Mouse (Mus musculus) cerebellum, adult 11-12 months (tissue): ENCODE measurements around the gene Pbp2.

Experiments
- DNase-seq: peaks from one replicate; pipeline ENCODE4 v3.0.0; 2022

Gene Pbp2

GRCm38 (mm10) chr6:135310305-135310704 lies at the start of gene Pbp2:
Pbp2 (minus strand) TSS chr6:135310405.
- no peak for DNase-seq

DNA sequence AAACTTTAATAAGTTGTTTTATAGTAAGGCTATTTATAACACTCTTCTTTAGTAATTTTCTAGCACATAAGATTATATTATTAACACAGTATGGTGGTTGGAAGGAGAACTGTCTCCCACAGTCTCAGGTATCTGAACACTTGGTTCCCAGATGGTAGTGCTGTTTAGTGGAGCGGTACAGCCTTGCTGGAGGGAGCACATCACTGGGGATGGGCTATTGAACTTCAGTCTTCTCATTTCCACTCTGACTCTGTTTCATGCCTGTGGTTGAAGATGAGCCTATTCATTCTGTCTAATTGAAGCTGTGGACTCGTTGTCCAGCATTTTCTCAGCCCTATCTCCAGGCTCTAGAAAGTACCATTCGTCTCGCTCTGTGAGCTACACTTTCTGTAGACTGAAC lies 44.7 kb upstream of the Pbp2 start:
- no peak for DNase-seq

- no peak for DNase-seq
Observed at GRCm38 (mm10) chr6:135352537-135352936, 42.3 kb upstream of the Pbp2 start.

DNA sequence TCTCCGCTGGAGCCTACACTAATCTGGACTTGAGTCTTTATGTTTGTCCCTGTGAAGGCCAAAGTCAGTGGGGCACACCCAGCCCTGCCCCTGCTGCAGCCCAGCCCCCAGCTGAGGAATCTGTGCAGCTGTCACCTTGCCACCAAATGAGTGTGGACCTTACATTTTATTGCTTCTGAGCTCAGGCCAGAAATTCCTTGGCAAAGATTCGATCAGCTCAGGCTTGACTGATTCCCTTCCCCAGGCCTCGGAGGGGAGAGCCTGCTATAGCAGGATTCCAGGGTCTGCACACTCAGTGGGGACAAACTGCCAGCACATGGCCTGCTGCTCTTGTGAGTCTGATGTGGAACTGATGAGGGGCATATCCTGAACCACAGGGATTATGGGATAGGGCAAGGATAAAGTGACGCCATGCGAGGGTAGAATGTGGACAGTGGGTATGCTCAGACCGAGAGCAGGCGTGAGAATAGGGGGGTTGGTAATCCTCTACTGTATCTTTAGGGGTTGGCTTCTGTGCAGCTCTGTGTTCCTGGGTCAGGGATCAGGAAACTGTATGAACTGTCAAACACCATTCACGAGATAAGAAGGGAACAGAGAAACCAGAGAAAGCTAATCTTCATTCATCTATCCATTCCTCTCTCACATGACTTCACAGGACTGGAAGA lies 41.6 kb upstream of the Pbp2 start:
- DNase-seq = no peak

DNA sequence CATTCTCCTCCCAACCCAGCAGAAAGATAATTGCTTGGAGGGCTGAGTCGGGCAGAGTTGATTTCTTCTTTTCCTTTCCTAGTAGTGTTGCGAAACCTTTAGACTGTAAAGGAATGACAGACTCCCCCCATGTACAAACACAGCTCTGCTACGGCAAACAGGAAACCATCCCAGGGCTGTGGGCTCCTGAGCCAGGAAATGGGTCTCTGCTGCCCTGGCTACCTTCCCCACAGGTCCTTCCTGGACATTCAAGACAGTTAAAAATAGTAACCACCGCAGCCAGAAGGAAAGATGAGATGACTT lies 30.8 kb upstream of the Pbp2 start:
- no peak for DNase-seq

- no peak for DNase-seq
Observed at GRCm38 (mm10) chr6:135340355-135341075, 30.3 kb upstream of the Pbp2 start.

DNA sequence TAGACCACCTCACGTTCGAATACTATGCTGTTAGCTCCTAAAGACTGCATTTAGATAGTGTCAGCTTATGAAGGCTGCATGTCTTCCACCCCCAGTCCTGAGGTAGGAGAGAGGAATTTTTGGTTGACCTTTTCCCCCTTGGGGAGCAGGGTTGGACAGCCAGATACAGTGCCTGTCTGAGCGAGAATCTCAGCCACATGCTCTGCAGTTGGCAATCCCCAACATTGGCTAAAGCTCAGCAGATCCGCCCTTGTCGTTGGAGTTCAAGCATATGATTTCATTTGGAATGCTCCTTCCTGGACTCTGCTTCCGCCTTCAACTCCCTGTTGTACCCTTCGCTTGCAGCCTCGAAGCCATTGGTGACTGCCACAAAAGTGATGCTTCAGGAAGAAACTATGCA lies 26.2 kb upstream of the Pbp2 start:
- DNase-seq = no peak

DNA sequence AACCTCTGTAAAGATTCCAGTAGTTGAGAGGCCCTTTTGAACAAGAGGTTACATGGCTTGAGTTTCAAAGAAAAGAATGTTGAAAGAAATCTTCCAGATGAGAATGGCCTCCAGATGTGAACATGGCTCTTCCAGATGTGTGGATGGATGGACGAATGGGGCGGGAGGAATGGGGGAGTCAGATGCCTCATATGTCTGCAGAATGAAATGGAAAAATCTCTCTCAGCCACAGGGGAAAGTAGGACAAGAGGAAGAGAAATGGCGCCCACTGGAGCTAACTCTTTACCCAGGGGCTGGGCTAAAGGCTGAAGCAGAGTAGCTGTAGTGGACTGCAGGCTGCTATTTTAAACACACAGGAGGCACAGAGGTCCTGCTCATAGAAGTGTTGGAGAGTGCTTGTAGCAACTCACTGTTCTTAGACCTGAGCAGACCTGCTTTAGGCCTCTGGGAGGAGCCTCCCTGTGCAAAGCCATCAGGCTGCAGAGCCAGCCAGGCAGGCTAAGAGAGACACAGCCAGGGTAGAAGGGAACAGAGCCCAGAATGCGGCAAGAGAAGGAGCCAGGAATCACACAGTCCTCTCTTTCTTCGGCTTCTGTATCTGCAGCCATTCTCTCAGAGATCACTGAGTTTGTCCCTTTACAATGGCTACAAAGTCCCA lies 23.9 kb upstream of the Pbp2 start:
- DNase-seq = no peak

- no peak for DNase-seq
Observed at GRCm38 (mm10) chr6:135332737-135333281, 22.6 kb upstream of the Pbp2 start.

DNA sequence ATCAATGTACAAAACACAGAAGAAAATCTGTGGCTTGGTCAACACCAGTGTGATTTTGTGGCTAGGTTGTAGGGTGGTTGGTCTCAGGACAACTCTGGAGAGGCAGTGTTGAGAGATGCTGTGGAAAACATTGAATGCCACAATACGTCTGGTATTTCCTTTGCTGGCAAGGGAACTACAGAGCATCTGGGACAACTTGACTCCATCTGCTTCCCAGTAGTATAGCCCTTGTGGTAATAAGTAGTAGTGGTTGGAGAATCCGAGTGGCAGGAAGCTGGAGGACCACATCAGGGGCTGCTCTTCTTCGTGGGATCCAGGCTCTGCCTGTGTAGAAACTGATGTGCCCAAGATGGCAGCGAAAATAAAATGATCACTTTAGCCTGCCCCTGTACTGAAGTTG lies 21.7 kb upstream of the Pbp2 start:
- no peak for DNase-seq

- no peak for DNase-seq
Observed at GRCm38 (mm10) chr6:135326847-135327246, 16.6 kb upstream of the Pbp2 start.

- no peak for DNase-seq
Observed at GRCm38 (mm10) chr6:135324686-135325300, 14.6 kb upstream of the Pbp2 start.

DNA sequence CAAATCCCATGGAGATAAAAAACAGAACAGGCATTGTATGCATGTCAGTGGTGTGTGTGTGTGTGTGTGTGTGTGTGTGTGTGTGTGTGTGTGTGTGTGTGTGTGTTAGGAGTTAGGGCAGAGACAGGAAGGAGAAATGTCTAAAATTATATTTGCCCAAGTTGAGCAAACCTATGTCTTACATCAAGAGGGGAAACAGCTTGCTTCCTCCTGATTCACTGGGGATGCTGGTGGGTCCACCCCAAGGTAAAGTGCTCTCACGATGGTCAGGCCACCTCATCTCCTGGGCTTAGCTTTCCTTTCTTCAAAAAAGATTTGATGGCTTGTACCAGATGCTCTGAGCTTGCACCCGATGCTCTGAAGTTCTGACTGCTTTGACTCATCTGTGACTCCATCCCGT lies 13.9 kb upstream of the Pbp2 start:
- no peak for DNase-seq

DNA sequence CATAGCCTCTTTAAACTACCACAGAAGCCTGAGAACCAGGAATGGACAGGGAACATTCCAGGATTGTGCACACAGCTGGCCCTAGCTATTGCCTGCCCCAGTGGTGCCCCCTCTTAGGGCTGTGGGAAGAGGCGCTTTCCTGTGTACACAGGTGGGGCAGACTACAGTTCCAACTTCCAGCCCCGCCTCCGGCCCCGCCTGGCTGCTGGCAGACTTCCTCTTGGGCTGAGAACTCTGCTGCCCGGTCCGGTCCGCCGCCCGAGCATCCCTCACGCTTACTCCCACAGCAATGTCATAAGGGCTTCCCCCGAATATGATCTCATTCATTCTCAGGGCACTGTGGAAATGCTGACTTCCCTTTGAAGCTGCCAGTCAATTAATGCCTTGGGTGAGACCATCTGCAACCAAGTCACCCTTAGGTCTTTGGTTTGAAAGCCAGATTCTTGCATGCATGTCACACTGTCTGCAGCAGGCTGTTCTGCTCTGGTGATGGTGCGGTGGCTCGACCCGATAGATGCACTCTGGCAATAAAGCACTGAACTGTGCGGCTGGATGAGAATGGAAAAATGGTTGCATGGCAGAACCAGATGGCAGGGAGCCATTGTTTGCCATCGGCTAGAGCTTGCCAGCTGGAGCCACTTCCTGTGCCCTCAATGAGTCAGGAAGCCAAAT lies 13.2 kb upstream of the Pbp2 start:
- peak; percentile 11 for DNase-seq

DNA sequence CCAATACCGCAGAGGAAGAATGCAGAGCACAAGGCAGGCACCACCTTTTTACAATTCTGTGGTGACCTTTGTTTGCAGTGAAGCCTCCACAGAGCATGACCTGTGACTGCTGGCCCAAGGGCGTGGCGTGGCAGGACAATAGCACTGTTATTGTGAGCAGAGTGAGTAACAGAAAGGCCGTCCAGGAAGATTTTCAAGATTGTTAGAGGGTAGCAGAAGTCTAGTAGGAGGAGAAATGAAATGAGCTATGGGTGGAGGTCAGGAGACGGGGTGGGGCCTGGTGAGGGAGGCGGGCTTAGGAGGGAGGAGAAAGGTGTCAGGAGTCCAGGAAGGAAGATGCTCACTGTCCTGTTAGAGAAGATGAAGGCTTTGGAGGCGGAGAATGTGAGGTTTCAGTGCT lies 12.5 kb upstream of the Pbp2 start:
- no peak for DNase-seq

DNA sequence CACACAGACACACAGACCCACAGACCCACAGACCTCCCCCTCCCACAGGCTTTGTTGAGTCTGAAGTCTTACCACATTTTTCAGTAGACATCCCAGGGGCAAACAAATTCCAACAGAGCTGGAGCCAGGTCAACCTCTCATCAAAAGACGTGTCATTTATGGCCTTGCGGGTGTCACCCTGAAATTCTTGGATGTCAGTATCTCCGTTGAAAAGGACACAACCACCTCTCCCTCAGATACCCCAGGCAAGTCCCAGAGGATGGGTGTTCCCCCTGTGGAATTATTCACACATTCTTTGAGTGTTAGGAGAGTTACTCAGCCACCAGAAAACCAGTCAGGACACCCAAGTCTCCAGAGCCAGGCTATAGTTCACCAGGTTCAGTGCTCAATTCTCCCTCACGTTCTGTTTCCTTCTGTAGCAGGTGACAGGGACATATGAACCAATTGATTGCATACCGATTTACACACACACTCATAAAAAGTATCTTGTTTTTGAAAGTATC lies 9.3 kb upstream of the Pbp2 start:
- DNase-seq = no peak

DNA sequence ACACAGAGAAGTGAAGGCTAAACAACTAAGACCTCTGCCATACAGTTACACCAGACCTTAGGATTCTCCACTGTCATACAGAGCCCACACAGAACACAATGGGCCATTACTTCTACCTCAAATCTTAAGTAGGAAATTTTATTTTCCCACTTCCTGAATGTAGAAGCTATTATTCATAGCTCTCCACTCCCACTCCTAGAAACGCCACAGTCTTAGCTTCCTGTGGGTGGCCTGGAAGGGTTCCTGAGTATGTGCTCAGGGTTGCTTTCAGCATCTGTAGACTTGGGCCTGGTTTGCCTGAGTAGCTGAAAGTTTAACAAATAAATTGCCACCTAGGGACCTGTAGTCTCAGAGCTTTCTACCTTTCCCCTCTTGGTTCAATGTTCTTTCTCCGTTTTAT lies 5.9 kb upstream of the Pbp2 start:
- DNase-seq = no peak

- DNase-seq = no peak
Observed at GRCm38 (mm10) chr6:135313981-135314380, 3.8 kb upstream of the Pbp2 start.

GRCm38 (mm10) chr6:135312038-135312437 lies 1.8 kb upstream of the Pbp2 start:
- DNase-seq = no peak

DNA sequence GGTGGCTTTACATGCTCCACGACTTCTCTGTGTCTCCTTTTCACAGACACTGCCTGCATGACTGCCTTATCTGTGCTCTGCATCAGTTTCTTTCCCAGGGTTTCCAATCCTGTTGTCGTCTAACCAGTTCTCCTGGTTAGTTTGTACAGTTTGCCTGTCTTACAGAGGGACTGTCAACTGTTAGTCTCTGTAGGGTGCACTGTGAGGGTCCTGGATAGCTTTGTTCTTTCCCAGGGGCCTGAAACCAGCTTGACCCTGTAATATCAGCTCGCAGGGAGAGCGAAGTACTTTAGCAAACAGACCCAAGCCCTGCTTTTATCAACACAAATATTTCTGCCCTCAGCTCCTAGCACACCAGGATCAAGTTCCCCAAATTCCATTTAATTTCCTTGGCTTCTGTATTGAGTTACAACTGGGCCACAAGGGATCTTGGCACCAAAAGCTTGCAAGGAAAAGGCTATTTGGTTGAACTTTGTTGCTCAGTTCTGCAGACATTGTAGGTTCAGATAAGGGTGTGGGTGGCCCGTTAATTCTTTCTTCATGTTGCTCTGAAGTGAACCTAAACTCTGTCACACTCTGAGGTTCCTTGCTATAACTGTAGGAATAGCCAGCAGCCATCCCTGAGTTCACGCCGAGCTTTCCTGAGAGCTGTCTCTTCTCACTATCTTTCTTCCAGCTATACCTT lies 5.5 kb downstream of the Pbp2 start:
- no peak for DNase-seq

DNA sequence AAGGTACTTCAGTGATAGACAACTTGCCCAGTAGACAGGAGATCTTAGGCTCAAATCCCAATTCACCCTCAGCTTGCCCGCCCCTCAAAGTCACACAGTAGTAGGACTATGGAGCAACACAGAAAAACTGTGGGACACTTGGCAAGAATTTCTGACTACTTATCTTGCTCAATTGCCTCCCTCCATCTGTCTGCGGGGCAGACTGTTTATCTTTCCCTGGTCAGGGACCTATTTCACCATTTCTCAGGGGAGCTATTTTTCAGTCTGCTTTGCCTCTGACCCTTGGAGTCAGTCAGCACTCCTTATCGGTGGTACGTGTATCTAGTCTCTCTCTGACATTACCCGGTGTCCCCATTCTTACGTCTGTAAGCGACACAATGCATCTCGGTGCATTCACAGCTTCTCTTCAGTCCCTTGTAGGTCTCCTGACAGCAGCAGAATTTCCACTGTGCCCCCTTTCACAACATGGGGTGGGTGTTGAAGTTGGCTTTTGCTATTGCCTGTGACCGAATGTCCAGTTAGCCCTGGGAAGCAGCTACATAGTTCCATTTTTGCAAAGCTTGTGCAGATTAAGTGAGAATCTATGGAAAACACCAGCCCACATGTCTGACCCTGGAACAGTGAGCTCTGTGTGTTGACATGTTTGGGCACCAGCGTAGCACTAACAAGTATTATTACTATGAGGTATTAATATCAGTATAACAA lies 7.6 kb downstream of the Pbp2 start:
- DNase-seq = no peak

DNA sequence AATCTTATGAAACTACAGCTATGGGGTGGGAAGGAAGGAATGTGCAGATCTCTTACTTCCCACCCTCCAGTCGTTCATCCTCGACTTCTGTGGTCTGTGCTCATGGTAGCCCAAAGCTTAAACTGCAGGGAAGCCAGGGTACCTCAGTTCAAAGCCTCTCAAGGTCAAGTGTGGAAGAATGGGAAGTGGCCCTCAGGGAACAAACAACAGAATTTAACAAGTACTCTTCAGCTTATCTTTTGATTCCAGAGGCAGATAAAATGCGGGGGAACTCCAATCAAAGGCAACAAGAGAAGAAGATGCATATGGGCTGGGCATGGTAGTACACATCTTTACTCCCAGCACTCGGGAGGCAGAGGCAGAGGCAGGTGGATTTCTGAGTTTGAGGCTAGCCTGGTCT lies 9.7 kb downstream of the Pbp2 start:
- DNase-seq = no peak
